Mouse (Mus musculus): Measurements from ENCODE around the gene Ripk3.
A peak's percentile ranks its signal among the peaks of the same experiment; 100 is the strongest.

Ripk3 gene

DNA sequence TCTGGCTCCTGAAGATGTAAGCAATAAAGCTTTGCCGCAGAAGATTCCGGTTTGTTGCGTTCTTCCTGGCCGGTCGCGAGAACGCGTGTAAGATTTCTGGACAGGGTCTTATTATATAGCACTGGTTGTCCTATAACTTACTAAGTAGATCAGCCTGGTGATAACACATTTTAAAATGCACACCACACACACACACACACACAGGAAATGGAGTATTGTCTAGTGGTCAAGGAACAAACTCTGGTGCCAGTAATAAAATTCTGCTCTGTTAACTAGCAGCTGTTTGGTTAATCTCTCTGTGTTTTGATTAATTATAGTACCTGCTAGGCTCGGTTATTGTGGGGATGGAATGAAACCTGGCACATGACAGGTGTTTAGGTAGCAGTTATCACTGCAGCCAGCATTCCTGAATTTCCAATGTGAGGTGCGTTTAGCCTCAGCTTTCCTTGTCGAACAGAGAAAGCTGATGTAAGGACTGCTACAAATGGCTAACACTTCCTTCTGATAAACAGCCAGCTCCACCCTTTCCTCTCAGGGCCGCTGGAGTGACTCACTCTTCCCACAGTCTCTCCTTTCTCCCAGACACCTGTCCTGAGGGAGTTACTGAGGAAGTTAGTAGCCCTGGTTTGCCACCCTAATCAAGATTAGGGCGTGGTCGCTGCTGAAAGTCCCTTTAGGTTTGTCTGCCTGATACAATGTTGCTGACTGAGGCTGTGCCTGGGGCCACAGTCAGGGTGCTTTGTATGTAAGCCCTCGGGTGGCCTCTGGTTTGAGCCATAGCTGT is 6.9 kb upstream of the Ripk3 start:
- peak in 1 of 2 experiments; percentile 47 for DNase-seq (ENCODE audit: low spot score in 2 of 2)

DNA sequence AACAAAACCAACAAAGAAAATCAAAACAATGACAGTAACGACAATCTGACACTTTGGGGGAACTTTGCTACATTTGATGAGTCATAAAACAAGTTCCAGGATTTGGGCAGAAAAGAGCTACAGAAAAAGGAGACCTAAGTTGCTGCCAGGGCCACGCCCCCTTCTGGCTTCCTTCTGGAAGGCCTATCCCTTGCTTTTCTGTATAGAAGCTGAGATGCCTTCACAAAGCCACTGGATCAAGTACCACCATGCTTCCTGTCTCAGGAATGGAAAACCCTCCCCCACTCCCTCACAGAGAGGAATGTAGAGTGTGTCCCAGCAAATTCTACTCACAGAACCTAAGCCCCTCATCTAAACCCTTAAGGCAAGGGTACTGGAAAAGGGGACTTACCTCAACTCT is 5.3 kb upstream of the Ripk3 start:
- DNase-seq (ENCODE audit: low spot score in 2 of 2) = peak in 1 of 2 experiments; percentile 32

DNA sequence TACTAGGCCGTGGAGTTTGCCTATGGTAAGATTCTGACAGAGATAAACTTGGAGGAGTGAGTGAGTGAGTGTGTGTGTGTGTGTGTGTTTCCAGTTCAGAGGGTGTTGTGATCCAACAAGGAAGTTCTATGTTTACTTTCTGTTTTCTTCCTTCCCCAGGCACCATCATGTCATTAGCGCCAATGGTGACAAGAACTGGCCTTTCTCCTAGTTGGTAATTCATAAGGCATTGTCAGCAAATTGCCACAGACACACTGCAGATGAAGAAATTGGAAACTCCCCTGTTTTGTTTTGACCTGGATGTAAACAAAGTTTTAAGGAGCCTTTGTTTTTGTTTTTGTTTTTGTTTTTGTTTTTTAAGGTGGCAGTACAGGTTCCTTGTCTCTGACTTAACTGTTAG is 4.8 kb upstream of the Ripk3 start:
- DNase-seq (ENCODE audit: low spot score in 2 of 2) = no peak

DNA sequence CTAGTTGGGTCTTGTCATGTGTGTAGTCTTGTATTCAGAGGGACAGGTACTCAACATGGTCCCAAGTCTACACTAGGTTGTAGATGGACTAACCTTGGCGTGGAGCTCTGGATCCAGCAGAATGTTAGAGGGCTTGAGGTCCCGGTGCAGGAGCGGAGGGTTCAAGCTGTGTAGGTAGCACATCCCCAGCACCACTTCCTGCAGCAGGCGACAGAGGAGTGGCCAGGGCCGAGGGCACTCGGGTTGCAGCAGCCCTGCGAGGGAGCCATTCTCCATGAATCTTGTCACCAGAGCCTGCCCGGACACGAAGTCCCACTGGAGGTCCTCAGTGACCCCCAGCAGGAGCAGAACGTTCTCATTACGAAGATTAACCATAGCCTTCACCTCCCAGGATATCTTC is 934 bp downstream of the Ripk3 start:
- DNase-seq (ENCODE audit: low spot score in 2 of 2) = peak; percentile 12 to 60

DNA sequence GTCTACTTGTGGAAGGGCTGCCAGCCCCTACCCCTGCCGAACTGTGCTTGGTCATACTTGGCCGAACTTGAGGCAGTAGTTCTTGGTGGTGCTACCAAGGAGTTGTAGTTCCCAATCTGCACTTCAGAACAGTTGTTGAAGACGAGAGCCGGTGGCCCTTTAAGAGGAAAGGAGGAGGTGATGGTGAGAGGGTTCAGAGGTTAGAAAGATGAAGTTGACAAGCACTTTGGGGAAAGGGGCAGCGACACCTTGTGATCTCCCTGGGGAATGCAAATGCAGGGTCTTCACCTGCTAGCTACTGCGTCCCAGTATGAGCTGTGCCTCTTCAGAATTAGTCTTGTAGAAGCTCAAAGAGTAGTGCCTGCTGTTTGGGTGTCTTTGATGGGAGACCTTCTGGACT is 3.5 kb downstream of the Ripk3 start:
- DNase-seq (ENCODE audit: low spot score in 2 of 2) = peak; percentile 12 to 57

DNA sequence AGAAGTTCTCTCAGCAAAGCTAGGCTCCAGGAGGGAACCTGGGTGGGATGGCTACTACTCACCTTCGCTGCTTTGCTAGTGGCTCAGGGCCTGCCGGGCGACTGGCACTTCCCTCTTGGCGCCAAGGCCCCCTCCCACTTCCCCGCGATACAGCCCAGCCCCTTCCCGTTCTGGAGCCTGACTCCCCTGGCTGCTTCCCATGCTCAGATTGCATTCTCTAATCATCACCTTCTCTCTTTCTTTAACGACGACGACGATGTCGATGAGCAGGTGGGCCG is 4.8 kb downstream of the Ripk3 start, which contains the start of gene Adcy4:
TSS of gene Adcy4 (minus strand) at position 138 of the 278 bp plus-strand sequence.
- DNase-seq (ENCODE audit: low spot score in 2 of 2) = peak in 1 of 2 experiments; percentile 60

DNA sequence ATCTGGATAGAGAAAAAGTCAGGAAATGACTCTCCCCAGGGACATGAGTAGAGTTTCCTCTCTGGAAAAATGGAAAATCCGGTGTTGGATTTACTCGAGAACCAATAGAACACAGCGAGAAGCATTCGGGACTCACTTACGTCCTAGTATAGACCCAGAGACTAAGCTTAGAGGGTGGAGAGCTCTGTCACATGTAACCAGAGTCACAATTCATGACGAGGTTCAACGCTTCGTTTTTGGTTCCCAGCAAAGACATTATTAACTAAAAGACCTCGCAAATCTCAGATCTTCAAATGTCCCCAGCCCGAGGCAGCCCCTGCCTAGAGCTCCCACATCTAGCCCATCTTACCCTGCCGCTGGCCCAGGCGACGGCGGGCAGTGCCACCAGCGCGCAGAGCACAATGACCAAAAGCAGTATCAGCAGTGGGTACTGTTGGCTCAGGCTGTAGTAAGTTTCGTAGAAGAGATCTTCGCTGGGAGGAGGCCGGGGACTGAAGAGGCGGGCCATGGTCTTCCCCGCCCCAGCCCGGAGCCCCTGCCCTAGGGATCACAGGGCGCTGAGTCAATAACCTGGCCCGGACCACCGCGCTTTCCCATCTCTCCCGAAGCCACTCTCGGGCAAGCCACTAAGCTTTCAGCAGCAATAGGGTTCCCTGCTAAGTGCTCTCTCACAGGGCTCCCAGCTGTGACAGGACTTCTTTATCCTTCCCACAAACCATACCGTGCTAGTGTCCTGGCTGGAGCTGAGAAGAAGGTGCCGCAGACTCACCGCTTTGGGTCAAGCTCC is 5.3 kb downstream of the Ripk3 start:
- peak; percentile 10 to 59 for DNase-seq (ENCODE audit: low spot score in 2 of 2)

DNA sequence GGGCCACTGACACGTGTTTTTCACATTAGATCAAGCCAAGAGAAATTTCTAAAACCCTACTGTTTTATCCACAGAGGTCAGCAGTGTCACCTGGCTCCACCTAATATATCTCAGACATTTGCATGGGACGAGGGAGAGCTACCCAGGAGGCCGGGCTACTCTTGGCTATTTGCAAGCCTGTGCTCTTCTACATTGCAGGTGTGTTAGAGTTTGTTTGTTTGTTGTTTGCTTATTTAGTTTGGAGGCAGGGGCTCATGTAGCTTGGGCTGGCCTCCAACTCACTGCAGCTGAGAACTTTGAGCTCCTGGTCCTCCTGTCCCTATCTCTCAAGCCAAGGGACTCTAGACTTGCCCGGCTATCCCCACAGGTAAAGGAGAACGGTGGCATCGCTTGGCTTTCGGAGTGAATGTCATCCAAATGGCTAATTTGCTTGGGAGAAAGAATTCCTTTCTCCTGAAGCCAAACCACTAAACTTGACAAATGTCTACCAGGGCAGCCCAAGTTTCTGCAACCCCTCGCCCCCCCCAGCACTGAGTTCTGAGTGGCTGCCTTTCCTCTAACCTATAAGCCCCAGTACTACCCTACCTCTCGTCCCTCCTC is 6.2 kb downstream of the Ripk3 start:
- peak in 1 of 2 experiments; percentile 49 for DNase-seq (ENCODE audit: low spot score in 2 of 2)

DNA sequence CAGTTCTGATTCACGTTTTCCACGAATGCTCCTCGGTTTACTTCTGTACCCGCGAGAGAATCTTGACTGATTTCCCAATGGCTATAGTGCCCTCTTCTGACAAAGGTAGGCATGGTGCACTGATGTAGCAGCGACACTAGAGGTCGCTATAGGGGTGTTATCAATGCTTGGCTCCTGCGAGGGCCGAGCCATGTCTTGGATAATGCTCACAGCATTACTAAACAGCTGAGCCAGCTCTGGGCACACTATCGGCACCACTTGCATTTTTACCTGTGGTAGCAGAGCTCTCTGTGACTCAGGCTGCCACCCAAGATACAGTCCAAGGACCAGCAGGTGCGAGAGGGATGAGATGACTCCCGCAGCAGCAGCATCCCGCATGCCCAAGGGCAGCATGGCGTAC is 7.4 kb downstream of the Ripk3 start:
- DNase-seq (ENCODE audit: low spot score in 2 of 2) = peak; percentile 48 to 74

DNA sequence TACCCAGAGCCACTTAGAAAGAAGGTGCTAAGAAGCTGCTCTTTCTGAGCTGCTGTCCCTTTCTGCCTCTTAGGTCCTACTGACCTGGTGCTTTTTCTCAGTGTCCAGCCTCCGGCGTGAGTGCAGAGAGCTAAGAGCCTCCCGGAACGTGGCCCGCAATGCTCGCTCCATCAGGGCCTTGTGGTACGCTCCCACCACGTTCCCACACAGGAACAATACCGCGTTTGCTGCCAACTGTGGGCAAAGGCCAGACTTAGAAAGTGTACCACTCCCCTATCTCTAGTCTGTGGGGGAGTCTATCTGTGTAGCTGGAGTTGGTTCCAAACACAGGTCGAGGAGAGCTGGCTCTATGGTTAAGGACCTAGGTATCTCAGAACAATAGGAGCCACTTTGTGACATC is 7.9 kb downstream of the Ripk3 start:
- peak; percentile 12 to 62 for DNase-seq (ENCODE audit: low spot score in 2 of 2)

DNA sequence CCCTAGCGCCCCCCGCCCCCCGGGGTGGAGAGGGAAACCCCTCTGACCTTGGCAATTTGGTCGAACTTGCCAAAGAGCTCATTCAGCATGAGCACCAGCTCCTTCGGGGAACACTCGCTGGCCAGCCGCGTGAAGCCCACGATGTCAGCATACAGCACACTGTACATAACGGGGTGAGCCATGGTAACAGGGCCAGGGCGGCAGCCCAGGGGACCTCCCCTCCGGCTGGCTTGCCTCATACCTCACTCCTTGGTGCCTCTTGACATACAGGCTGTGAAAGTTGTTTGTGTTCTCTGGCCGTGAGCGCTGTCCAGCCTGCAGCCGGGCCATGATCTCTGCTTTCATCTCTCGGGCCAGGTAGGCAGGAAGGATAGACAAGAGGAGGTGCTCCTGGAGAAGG is 9.0 kb downstream of the Ripk3 start:
- peak; percentile 10 to 56 for DNase-seq (ENCODE audit: low spot score in 2 of 2)

DNA sequence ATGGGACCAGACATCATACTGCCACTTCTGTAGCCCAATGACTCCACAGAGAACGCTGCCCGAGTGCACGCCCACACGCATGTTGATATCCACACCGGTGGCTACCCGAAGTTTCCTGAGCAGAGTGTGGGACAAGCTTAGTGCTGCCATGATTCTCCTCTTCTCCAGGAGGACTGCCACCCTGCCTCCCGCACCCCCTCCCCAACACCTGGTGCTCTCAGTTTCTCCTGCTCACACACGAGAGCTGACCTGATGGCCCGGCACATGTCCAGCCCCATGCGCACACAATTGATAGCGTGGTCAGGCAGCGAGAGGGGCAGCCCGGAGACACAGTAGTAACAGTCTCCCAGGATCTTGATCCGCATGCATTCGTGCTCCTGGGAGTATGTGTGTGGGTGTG is 10.0 kb downstream of the Ripk3 start:
- peak; percentile 11 to 56 for DNase-seq (ENCODE audit: low spot score in 2 of 2)

DNA sequence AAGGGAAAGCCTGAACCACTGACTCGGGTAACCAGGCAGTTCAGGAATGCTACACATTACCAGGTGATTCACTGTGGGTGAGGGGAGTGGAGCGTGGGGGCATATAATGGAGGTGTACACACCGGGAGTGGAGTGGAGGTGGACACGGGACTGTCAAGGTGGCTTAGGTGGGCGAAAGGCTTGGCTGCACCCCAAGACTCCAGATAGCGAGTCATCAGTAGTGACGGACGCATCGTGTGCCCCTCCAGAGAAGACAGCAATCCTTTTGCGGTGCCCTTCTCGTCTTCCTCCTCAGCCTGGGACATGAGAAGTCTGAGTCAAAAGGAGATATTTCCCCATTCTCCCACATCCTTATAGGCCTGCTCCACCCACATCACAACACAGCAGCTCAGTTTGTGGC is 10.9 kb downstream of the Ripk3 start:
- DNase-seq (ENCODE audit: low spot score in 2 of 2) = peak in 1 of 2 experiments; percentile 58

DNA sequence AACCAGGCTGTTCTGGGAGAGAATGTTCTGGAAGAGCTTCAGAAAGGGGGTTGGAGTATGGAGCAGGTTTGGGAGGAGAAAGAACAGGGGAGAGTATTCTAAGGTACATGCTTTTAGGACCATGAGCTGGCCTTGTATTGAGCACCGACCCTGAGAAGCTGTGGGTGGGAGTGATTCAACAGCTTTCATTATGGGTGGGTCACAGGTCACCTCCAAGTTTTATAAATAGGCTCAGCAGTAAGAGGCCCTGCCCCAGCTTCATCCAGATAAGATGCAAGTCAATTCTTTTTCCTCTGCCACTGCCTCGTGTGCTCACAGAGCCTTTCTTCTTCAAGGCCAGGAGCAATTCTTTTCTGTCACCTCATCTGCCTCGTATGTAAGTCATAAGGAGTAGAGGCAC is 11.5 kb downstream of the Ripk3 start:
- DNase-seq (ENCODE audit: low spot score in 2 of 2) = peak in 1 of 2 experiments; percentile 41

DNA sequence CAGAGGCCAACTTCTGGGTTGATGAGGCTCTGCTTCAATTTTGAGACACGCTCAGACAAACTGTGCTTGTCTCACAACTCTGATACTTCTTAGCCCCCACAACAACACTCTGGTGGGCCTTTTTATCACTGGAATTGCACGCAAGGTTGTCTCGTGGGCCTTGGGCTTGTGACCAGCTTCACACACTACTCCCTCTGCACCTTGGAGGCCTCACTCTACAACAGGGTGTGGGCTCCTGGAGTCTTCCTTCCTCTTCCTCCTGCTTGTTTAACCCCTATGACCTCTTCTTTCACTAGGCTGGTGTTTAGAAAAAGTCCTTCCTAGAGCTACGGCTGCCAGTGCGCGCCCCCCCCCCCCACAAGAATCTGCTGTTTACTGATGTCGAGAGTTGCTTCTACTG is 12.0 kb downstream of the Ripk3 start:
- DNase-seq (ENCODE audit: low spot score in 2 of 2) = no peak

DNA sequence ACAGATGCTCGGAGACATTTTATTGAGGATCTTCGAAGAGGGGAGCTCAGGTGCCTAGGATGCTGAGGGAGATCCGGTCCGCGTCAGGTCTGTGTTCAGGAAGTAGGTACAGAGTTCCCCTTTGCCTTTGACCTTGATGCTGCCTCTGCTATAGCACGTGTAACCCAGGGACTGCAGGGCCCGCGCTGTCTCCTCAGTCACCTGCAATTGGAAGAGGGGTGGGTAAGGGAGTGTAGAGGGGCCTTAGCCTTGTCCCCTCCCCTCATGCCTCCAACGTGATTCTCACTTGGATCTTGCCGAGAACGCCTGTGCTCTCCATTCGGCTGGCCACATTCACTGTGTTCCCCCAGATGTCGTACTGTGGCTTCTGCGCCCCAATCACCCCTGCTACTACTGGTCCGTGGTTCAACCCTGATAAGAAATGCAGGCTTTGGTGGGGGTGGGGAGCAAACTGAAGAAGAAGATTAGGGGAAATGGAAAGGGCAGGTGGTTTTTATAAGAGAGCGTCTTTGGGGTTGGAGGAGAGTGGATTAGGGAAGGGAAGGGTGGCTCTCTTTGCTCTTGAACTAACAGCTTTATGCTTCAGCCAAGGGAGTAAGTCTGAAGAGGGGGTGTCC is 19.5 kb downstream of the Ripk3 start:
- DNase-seq (ENCODE audit: low spot score in 2 of 2) = peak in 1 of 2 experiments; percentile 20

DNA sequence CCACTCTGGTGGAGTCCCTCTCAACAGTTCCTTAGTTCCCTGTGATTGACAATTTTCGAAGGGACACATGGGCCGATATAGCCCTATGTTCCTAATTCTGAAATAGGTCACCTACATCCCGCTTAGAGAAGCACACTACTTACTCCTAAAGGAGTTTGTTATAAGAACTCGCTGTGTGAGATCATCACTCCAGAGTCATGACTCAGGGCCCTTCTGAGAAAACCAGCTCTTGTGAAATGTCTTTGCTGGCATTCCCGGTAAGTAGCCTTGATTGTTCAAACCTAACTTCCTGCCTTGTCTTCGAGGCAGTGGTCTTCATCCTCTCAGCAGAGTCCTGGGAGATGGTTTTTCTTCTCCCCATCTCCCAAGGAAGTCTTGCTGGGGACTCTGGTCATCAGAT is 20.1 kb downstream of the Ripk3 start:
- no peak for DNase-seq (ENCODE audit: low spot score in 2 of 2)

DNA sequence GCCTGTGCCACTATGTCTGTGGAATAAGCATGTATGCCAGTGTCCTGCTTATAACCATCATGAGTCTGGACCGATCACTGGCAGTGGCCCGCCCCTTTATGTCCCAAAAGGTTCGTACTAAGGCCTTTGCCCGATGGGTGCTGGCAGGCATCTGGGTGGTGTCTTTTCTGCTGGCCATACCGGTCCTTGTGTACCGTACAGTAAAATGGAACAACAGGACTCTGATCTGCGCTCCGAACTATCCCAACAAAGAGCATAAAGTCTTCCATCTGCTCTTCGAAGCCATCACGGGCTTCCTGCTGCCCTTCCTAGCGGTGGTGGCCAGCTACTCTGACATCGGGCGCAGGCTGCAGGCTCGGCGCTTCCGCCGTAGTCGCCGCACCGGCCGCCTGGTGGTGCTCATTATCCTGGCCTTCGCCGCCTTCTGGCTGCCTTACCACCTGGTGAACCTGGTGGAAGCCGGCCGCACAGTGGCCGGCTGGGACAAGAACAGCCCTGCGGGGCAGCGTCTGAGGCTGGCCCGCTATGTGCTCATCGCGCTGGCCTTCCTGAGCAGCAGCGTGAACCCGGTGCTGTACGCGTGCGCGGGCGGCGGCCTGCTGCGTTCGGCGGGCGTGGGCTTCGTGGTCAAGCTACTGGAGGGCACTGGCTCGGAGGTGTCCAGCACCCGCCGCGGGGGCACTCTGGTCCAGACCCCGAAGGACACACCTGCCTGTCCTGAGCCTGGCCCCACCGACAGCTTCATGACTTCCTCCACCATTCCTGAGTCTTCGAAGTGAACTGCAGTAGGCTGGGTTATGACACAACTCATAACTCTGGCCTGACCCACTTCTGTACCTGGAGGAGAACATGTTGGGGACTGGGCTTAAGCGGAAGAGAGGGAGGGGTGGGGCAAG is 20.9 kb downstream of the Ripk3 start:
- peak; percentile 50 to 79 for DNase-seq (ENCODE audit: low spot score in 2 of 2)

DNA sequence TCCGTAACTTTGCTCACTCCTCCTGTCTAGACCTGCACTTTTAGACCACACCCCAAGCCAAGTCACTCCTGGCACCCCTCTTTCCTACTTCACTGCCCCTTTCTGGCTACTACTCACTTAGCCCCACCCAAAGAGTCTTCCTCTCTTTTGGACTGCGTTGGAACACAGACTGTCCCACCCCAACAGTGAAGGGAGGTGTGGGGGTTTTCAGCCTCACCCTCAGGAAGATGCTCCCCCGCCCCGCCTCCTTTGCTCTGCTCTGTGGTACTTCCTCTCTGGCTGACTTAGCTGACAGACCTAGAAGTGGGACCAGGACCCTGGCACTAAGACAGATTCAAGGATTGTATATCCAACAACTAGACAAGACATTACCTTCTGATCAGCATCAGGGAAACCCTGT is 23.0 kb downstream of the Ripk3 start, which contains the start of gene Ltb4r1:
TSS of gene Ltb4r1 (plus strand) at position 267 of the 400 bp plus-strand sequence.
- DNase-seq (ENCODE audit: low spot score in 2 of 2) = peak; percentile 37 to 70

DNA sequence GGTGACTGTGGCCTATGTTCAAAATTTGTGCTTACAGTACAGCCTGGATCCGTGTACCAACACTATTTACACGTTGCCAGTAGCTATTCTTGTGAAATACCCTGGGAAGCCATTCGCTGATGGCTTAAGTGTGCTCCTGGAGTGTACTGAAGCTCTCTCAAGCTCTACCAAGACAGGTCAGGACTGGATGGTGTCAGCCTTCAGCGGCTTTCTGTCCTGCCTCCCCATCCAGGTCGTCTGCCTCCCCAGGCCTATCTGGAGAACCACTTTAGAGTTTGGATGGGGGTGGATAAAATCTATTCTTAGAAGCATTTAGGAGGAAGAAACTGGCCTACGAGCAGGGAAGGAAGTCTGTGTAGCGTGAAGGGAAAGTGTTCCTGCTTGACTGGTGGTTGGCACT is 25.5 kb downstream of the Ripk3 start:
- DNase-seq (ENCODE audit: low spot score in 2 of 2) = no peak
